Mouse (Mus musculus) embryonic fibroblast, embryonic 13.5 days (primary cell): ENCODE results near the gene Ppp4c. TPM values are rescaled to one million over a fixed set of nuclear protein-coding genes. Genes with fewer than 3 reads are reported as not detected.

Source experiments
- H3K27ac ChIP-seq: 2 replicates; pipeline ENCODE4 v1.5.1; 2012; ENCODE audit warnings: low read length, control low read depth, inconsistent platforms; ENCODE audit not compliant: insufficient read depth
- H3K4me1 ChIP-seq: 2 replicates; pipeline ENCODE4 v1.6.1; 2011; ENCODE audit warnings: low read length; ENCODE audit not compliant: control insufficient read depth, insufficient read depth
- H3K4me3 ChIP-seq: 2 replicates; pipeline ENCODE4 v1.5.1; 2011; ENCODE audit warnings: mild to moderate bottlenecking, control low read depth, low read length; ENCODE audit not compliant: insufficient read depth
- CTCF ChIP-seq: IDR thresholded peaks from 2 replicates; pipeline ENCODE4 v1.5.1; 2011; ENCODE audit warnings: mild to moderate bottlenecking, control low read depth, low read length, moderate library complexity, borderline replicate concordance; ENCODE audit not compliant: insufficient read depth
- POLR2A ChIP-seq: IDR thresholded peaks from 2 replicates; pipeline ENCODE4 v1.6.1; 2011; ENCODE audit warnings: low read depth, mild to moderate bottlenecking, control low read depth, low read length, moderate library complexity
- polyA plus RNA-seq: library from polyadenylated mRNA; stranded (reverse); fragments of >200 nt; gene quantifications from 2 replicates; pipeline ENCODE4 v1.2.4, GENCODE M21; 2011; ENCODE audit warnings: low read depth; ENCODE audit not compliant: missing spikeins, insufficient read length

The Ppp4c gene
- polyA plus RNA-seq = 106 and 118 TPM in 2 replicates

DNA sequence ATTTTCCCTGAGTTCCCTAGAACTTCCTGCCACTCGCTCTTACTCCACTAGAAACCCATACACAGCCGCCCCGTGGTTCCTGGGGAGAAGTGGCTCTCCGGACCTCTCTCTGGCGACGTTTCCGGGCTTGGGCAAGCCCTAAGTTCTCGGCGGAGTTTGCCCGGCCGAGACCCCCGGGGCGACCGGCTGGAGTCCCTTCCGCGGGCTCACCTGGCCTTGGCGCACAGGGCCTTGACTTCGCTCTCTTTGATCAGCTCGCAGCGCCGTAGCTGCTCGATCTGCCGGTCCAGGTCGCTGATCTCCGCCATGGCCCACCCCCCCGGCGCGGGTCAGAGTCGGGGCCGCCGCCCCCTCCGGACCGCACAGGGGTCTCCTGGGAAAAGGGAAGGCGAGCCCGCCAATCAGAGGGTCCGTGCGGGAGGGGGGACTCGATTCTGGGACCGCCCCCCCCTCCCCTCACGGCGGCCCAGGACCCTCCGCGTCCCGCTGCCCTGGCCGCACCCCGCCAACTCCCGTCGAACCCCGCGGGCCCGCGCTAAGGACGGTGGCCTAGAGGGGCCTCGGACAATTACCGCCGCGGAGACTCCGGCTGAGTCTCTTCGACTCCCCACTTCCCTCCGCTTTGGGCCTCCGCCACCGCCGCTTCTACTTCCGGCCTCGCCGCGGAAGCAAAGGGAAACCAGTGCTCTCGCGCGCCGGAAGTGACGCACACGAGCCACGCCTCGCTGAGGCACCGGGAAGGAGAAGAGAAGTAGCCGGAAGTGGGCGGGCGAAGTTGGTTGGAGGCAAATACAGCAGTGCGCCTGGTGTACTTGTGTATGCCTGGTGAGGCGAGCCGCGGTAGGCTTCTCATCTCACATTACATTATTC is at the start of gene Ppp4c:
Gene Ppp4c (minus strand): TSS at position 646 of the 870 bp plus-strand sequence.
- peaks cover 2% of the 10 kb centered on the region for H3K4me1 ChIP-seq
- peak within 1 kb of the TSS; percentile 97 for H3K4me3 ChIP-seq
- peak within 1 kb of the TSS; percentile 84 for H3K27ac ChIP-seq
- TF ChIP-seq CTCF = no peak
- TF ChIP-seq POLR2A = peak; percentile 84

DNA sequence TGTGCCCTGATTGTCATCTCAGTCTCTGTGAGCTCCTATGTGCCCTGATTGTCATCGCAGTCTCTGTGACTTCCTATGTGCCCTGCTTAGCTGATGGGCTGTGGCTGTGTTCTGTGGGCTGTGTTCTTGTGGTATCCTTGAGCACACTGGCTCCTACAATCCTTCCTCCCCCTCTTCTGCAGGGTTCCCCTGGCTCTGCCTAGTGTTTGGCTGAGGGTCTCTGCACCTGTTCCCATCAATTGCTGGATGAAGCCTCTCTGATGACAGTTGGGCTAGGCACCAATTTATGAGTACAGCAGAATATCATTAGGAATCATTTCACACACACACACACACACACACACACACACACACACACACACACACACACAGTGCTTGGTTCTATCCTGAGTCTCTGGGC is 41.0 kb upstream of the Ppp4c start:
- Histone ChIP-seq H3K4me3 (no peak overlapping the region), H3K4me1 (no peaks in the 10 kb centered on the region), H3K27ac (no peak overlapping the region)
- TF ChIP-seq CTCF = no peak
- TF ChIP-seq POLR2A = no peak

GRCm38 (mm10) chr7:126832036-126832598 is 39.8 kb upstream of the Ppp4c start:
- H3K27ac ChIP-seq = no peak overlapping the region
- no peak for TF ChIP-seq POLR2A
- TF ChIP-seq CTCF = peak; percentile 84
- H3K4me1 ChIP-seq = no peaks in the 10 kb centered on the region
- H3K4me3 ChIP-seq = no peak overlapping the region

DNA sequence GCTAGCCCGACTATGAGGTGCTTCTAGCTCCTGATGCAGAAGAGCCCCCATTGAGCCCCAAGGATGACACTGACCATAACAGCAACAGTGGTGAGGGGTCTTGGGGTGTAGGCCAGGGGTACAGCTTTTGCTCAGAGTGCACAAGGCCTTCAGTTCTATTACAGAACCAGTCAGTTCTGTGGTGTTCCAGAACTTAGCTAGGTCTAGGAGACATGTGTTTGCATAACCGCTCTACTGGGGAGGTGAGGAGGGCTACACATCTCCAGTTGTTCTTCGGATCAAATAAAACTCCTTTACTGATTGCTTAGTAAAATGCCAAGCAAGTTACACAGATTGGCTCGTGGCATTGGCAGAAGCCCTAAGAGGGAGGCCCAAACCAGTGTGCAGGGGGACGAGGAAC is 39.2 kb upstream of the Ppp4c start, which contains the start of gene 4930451I11Rik:
Gene 4930451I11Rik (minus strand): TSS at position 101 of the 400 bp plus-strand sequence.
- no peaks in the 10 kb centered on the region for H3K4me1 ChIP-seq
- H3K27ac ChIP-seq = no peak within 1 kb of the TSS
- H3K4me3 ChIP-seq = no peak within 1 kb of the TSS
- TF ChIP-seq POLR2A (no peak), CTCF (no peak)

DNA sequence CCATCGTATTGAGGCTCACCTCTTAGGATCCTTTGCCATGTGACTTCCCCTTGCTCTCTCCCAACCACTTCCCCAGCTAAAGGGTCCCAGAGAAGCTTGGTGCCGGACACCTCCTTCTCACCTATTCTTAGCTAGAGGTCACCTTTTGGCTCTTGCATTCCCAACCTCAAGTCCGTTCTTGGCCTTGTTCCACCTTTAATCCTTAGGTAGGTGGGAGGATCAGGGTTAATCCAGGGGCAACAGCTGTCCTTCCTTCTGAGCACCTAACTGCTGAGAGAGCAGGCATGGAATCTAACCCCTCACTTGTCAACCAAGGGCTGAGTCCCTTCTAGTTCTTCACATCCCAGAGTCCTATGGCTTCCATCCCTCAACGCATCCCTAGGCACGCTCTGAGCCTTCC is 33.7 kb upstream of the Ppp4c start:
- TF ChIP-seq POLR2A (no peak), CTCF (no peak)
- no peak overlapping the region for H3K4me3 ChIP-seq
- H3K27ac ChIP-seq = no peak overlapping the region
- H3K4me1 ChIP-seq = no peaks in the 10 kb centered on the region

DNA sequence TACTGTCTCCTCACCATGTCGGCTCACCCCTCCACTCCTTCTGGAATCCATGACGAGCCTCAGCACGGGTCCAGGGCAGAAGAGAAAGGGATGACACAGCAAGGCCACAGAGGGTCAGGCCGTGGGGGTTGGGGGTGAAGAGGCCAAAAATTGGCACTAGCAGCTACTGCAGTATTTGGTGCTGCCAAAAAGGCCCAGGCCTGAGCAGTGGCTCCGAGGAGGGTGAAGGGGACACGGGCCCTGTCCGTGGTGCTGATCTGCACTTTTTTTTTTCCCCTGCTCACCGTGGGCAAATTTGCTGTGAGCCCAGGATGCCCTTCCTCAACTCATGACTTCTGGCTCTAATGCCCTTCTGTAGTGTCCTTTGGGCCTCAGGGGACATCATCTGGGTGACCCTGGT is 33.1 kb upstream of the Ppp4c start:
- H3K4me1 ChIP-seq = no peaks in the 10 kb centered on the region
- no peak overlapping the region for H3K4me3 ChIP-seq
- H3K27ac ChIP-seq = no peak overlapping the region
- TF ChIP-seq POLR2A (no peak), CTCF (no peak)

- H3K27ac ChIP-seq = no peak overlapping the region
- H3K4me3 ChIP-seq = no peak overlapping the region
- TF ChIP-seq POLR2A = no peak
- no peak for TF ChIP-seq CTCF
- H3K4me1 ChIP-seq = no peaks in the 10 kb centered on the region
Observed at GRCm38 (mm10) chr7:126823940-126824339, 31.6 kb upstream of the Ppp4c start.

DNA sequence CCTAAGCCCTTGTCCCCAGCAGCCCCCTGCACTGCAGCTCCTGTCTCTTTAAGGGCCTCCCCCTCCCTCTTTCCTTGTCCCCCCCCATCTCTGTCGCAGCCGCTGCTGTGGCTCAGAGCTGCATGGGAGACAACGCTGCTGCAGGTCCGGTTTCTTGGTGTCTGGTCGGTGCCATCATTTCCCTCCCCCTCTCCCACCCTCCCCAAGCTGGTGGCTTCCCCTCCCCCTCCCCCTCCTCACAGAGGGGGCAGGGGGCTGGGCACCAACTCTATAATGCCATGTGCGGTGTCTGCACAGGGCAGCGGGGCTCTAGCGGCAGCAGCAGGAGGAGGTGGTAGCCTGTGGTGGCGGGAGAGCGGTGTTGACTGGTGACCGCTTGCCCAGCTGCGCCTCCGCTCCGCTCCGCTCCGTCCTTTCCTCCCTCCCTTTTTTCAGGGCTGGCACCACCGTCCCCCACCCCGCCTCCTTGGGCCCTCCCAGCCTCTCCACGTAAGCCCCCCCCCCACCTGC is 31.0 kb upstream of the Ppp4c start:
- no peak overlapping the region for H3K4me3 ChIP-seq
- no peak for TF ChIP-seq CTCF
- TF ChIP-seq POLR2A = no peak
- no peak overlapping the region for H3K27ac ChIP-seq
- H3K4me1 ChIP-seq = no peaks in the 10 kb centered on the region

DNA sequence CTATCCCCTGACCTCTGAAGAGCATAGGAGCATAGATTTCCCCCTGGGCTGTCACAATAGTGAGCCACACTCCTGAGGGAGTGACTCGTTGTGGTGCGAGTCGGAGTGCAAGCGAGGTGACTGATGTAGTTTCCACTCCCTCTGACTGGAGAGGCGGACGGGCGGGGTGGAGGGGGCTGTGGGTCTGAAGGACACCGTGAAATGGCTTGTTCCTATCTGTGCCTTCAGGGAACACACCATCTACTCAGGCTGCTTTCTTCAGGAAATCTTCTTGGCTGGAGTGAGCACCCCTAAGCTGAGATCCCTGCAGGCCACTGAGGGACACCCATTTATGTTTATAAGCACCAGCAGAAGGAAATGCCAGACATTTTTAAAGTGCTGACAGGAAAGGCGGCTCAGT is 30.4 kb upstream of the Ppp4c start:
- no peak overlapping the region for H3K27ac ChIP-seq
- no peaks in the 10 kb centered on the region for H3K4me1 ChIP-seq
- H3K4me3 ChIP-seq = no peak overlapping the region
- TF ChIP-seq POLR2A (no peak), CTCF (no peak)
